ENCODE assay signal across 19 mouse cellular contexts in the genomic region with DNA sequence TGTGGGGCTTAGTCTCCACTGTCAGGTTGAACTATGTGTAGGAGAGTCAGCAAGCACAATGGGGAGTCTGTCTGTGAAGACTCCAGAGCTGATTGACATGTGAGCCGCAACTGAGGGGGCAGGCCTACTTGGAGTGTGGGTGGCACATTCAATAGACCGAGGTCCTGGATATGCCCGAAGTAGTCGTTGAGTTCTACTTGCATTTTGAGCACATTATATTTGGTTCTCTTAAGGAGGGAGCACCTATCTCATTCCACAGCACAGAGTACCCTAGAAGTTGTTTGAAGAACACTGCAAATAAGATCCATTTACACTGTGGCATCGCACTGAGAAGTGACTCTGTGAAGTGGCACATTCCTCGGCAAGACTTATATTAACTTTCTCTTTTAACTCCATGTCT.
"Had no signal": no experiment of that assay in that cellular context is flagged by ENCODE, and none has a peak within 500 bp of the region (broad histone marks: within the 10 kb centered on the region; RNA-seq: fewer than 3 reads in every experiment).

No protein-coding gene starts in this region.

- H3K27ac ChIP-seq: kidney, embryonic 15.5 days; left cerebral cortex, adult 2 months; liver, embryonic 14.5 days; neural tube, embryonic 12.5 days; neural tube, embryonic 15.5 days; stomach, embryonic 15.5 days had no signal

- ATAC-seq: liver, postnatal 0 days had no signal

- H3K4me2 ChIP-seq: kidney, embryonic 15.5 days; midbrain, embryonic 11.5 days; neural tube, embryonic 12.5 days; neural tube, embryonic 15.5 days; stomach, embryonic 15.5 days had no signal

- H3K9me3 ChIP-seq: kidney, embryonic 15.5 days; neural tube, embryonic 12.5 days; neural tube, embryonic 15.5 days; stomach, embryonic 15.5 days had no signal

- H3K27me3 ChIP-seq: kidney, embryonic 15.5 days; neural tube, embryonic 12.5 days; neural tube, embryonic 15.5 days; stomach, embryonic 15.5 days had no signal

- H3K36me3 ChIP-seq: kidney, embryonic 15.5 days; neural tube, embryonic 12.5 days; neural tube, embryonic 15.5 days; stomach, embryonic 15.5 days had no signal

- H3K9ac ChIP-seq: kidney, embryonic 15.5 days; liver, embryonic 14.5 days; liver, postnatal 0 days; neural tube, embryonic 12.5 days; neural tube, embryonic 15.5 days; stomach, embryonic 15.5 days had no signal

- H3K4me1 ChIP-seq: neural tube, embryonic 12.5 days; neural tube, embryonic 15.5 days; stomach, embryonic 15.5 days had no signal

- H3K4me3 ChIP-seq: kidney, embryonic 15.5 days; left cerebral cortex, adult 2 months; neural tube, embryonic 12.5 days; neural tube, embryonic 15.5 days; stomach, embryonic 15.5 days had no signal

- DNase-seq: kidney, adult 11 months; kidney, adult 8-10 months; kidney, postnatal 10 days; kidney, postnatal 36 days; layer of hippocampus, postnatal 36 days; liver, postnatal 0 days; midbrain, embryonic 14.5 days; right cerebral cortex, adult 18-20 months; right cerebral cortex, postnatal 14 days; right cerebral cortex, postnatal 4 days; thymus, adult 18-20 months; thymus, postnatal 36 days had no signal
